Mouse (Mus musculus) midbrain, postnatal 0 days (tissue): Measurements from ENCODE around the gene Maml3. TPM values are rescaled to one million over a fixed set of nuclear protein-coding genes. Genes with fewer than 3 reads are reported as not detected.

Source experiments
- ATAC-seq: fragments of 200-750 bp; cut with Nextera tagmentation; 2 replicates; pipeline ENCODE4 v1.8.0; 2017; ENCODE audit warnings: moderate number of reproducible peaks, mild to moderate bottlenecking, moderate TSS enrichment, moderate library complexity; ENCODE audit not compliant: low FRiP score
- DNase-seq: peaks from one replicate; pipeline ENCODE4 v3.0.0-alpha.2; 2015; ENCODE audit warnings: low spot score
- H3K27ac ChIP-seq: fragments of 300-500 bp; sonication (generic); 2 replicates; pipeline ENCODE4 v1.5.1; 2014; ENCODE audit warnings: low read depth, mild to moderate bottlenecking, low read length, mixed read lengths
- H3K27me3 ChIP-seq: fragments of 300-500 bp; sonication (generic); 2 replicates; pipeline ENCODE4 v1.6.1; 2014; ENCODE audit warnings: low read length, control low read depth, mixed read lengths; ENCODE audit not compliant: insufficient read depth
- H3K36me3 ChIP-seq: fragments of 300-500 bp; sonication (generic); 2 replicates; pipeline ENCODE4 v1.6.1; 2014; ENCODE audit warnings: low read length, control low read depth, mixed read lengths; ENCODE audit not compliant: insufficient read depth
- H3K4me1 ChIP-seq: fragments of 300-500 bp; sonication (generic); 2 replicates; pipeline ENCODE4 v1.6.1; 2014; ENCODE audit warnings: mild to moderate bottlenecking, control low read depth, antibody characterized with exemption, low read length, mixed read lengths; ENCODE audit not compliant: insufficient read depth
- H3K4me2 ChIP-seq: fragments of 300-500 bp; sonication (generic); 2 replicates; pipeline ENCODE4 v1.6.1; 2014; ENCODE audit warnings: low read depth, mild to moderate bottlenecking, low read length, mixed read lengths; ENCODE audit not compliant: poor library complexity, severe bottlenecking
- H3K4me3 ChIP-seq: fragments of 300-500 bp; sonication (generic); 2 replicates; pipeline ENCODE4 v1.5.1; 2014; ENCODE audit warnings: low read depth, mild to moderate bottlenecking, low read length, moderate library complexity
- H3K9ac ChIP-seq: fragments of 300-500 bp; sonication (generic); replicated peaks from 2 replicates; pipeline ENCODE4 v1.6.1; 2014; ENCODE audit warnings: mild to moderate bottlenecking, low read length, moderate library complexity, mixed read lengths; ENCODE audit not compliant: poor library complexity, severe bottlenecking
- H3K9me3 ChIP-seq: fragments of 300-500 bp; sonication (generic); 2 replicates; pipeline ENCODE4 v1.6.1; 2016; ENCODE audit warnings: low read length, control low read depth
- CTCF ChIP-seq: IDR thresholded peaks from 2 replicates; pipeline ENCODE4 v1.5.1; 2016; ENCODE audit warnings: antibody characterized with exemption, mild to moderate bottlenecking
- WGBS: fragments of 180-500 bp; shearing (Covaris S2); extraction: QIAGEN DNeasy Blood & Tissue Kit; methylation state at CpG from one replicate; pipeline ENCODE4 v1.1.7; 2014; 5-methylcytosine and 5-hydroxymethylcytosine counted together
- polyA plus RNA-seq: library from polyadenylated mRNA; unstranded; fragments of >200 nt; fragmentation: Nextera tagmentation; extraction: Ambion mirVana; gene quantifications from 2 replicates; pipeline ENCODE4 v1.2.1, GENCODE M21; 2015
- total RNA-seq: library from RNA; depleted of rRNA; stranded (reverse); fragments of >200 nt; gene quantifications from 2 replicates; pipeline ENCODE4 v1.2.3, GENCODE M21; 2014

Maml3 gene
- total and polyA plus RNA-seq, 2 experiments from 2014 or later: 3.9 to 20.2 TPM

GRCm38 (mm10) chr3:51927043-51927442 is 177.8 kb downstream of the Maml3 start:
- Histone ChIP-seq H3K9me3 (no peaks in the 10 kb centered on the region), H3K4me2 (no peak overlapping the region), H3K27ac (no peak overlapping the region), H3K4me3 (no peak overlapping the region), H3K9ac (no peak overlapping the region), H3K27me3 (no peaks in the 10 kb centered on the region), H3K4me1 (no peaks in the 10 kb centered on the region), H3K36me3 (no peaks in the 10 kb centered on the region)
- WGBS: 67% methylated on average over 6 of the region's 6 CpGs
- no peak for ATAC-seq
- no peak for DNase-seq
- TF ChIP-seq CTCF: no peak

GRCm38 (mm10) chr3:51925758-51926157 is 179.1 kb downstream of the Maml3 start:
- WGBS: 75% methylated on average over 2 of the region's 2 CpGs
- Histone ChIP-seq H3K27ac (no peak overlapping the region), H3K9ac (no peak overlapping the region), H3K4me1 (no peaks in the 10 kb centered on the region), H3K9me3 (no peaks in the 10 kb centered on the region), H3K4me2 (no peak overlapping the region), H3K36me3 (no peaks in the 10 kb centered on the region), H3K4me3 (no peak overlapping the region), H3K27me3 (no peaks in the 10 kb centered on the region)
- TF ChIP-seq CTCF: no peak
- ATAC-seq (no peak), DNase-seq (no peak)

- 85% methylated on average over 5 of the region's 5 CpGs for WGBS
- no peaks in the 10 kb centered on the region for H3K4me1 ChIP-seq
Observed at GRCm38 (mm10) chr3:51924636-51925035, 180.2 kb downstream of the Maml3 start.

GRCm38 (mm10) chr3:51923800-51924199 is 181.1 kb downstream of the Maml3 start:
- H3K27me3 ChIP-seq: no peaks in the 10 kb centered on the region
- 57% methylated on average over 6 of the region's 6 CpGs for WGBS
- H3K27ac ChIP-seq: no peak overlapping the region
- no peak for TF ChIP-seq CTCF
- ATAC-seq (no peak), DNase-seq (no peak)
- H3K4me2 ChIP-seq: no peak overlapping the region
- no peaks in the 10 kb centered on the region for H3K36me3 ChIP-seq
- no peak overlapping the region for H3K9ac ChIP-seq
- no peak overlapping the region for H3K4me3 ChIP-seq
- no peaks in the 10 kb centered on the region for H3K9me3 ChIP-seq
- H3K4me1 ChIP-seq: no peaks in the 10 kb centered on the region

More at GRCm38 (mm10) chr3:51924636-51925035, 180.2 kb downstream of the Maml3 start:
- TF ChIP-seq CTCF: no peak
- Histone ChIP-seq H3K4me2 (no peak overlapping the region), H3K9ac (no peak overlapping the region), H3K9me3 (no peaks in the 10 kb centered on the region), H3K27ac (no peak overlapping the region), H3K4me3 (no peak overlapping the region), H3K27me3 (no peaks in the 10 kb centered on the region), H3K36me3 (no peaks in the 10 kb centered on the region)
- DNase-seq: no peak
- ATAC-seq: no peak

GRCm38 (mm10) chr3:51916902-51917301 is 188.0 kb downstream of the Maml3 start:
- ATAC-seq: no peak
- no peaks in the 10 kb centered on the region for H3K27me3 ChIP-seq
- no peak overlapping the region for H3K9ac ChIP-seq
- 0 out of 2 replicates have a peak, but pooled peaks cover 3% of the 10 kb centered on the region for H3K4me1 ChIP-seq
- H3K27ac ChIP-seq: no peak overlapping the region
- H3K4me3 ChIP-seq: no peak overlapping the region
- 95% methylated on average over 4 of the region's 4 CpGs for WGBS
- H3K4me2 ChIP-seq: no peak overlapping the region
- H3K9me3 ChIP-seq: no peaks in the 10 kb centered on the region
- no peaks in the 10 kb centered on the region for H3K36me3 ChIP-seq
- TF ChIP-seq CTCF: no peak
- no peak for DNase-seq

- whole genome bisulfite sequencing: 34% methylated on average over 10 of the region's 10 CpGs
- ATAC-seq: 0 out of 2 replicates have a peak, but pooled peaks have one; percentile 41
Observed at GRCm38 (mm10) chr3:51916060-51916870, 188.6 kb downstream of the Maml3 start.

More at GRCm38 (mm10) chr3:51916060-51916870, 188.6 kb downstream of the Maml3 start:
- no peak for TF ChIP-seq CTCF
- H3K27me3 ChIP-seq: no peaks in the 10 kb centered on the region
- peak overlapping the region; percentile 44 for H3K27ac ChIP-seq
- H3K4me1 ChIP-seq: 0 out of 2 replicates have a peak, but pooled peaks cover 3% of the 10 kb centered on the region
- no peak overlapping the region for H3K4me2 ChIP-seq
- H3K9ac ChIP-seq: no peak overlapping the region
- peak; percentile 49 for DNase-seq
- no peaks in the 10 kb centered on the region for H3K36me3 ChIP-seq
- no peak overlapping the region for H3K4me3 ChIP-seq
- H3K9me3 ChIP-seq: no peaks in the 10 kb centered on the region
